Mouse (Mus musculus): ENCODE results near the gene Mcfd2.
"Not testable (repeated sequence)": the region's sequence is repeated elsewhere in the genome, so short reads cannot be mapped to it uniquely, and the experiment has no call there.

Gene Mcfd2

GRCm38 (mm10) chr17:87265792-87266186, at the start of gene Mcfd2:
Mcfd2 (minus strand) TSS chr17:87265935.
- peak; percentile 95 for DNase-seq

- peak; percentile 86 for DNase-seq
Observed at GRCm38 (mm10) chr17:87315021-87315531, 49.3 kb upstream of the Mcfd2 start.

GRCm38 (mm10) chr17:87314530-87314946, 48.8 kb upstream of the Mcfd2 start:
- no peak for DNase-seq

- no peak for DNase-seq
Observed at GRCm38 (mm10) chr17:87314121-87314520, 48.4 kb upstream of the Mcfd2 start.

GRCm38 (mm10) chr17:87312924-87313870, 47.5 kb upstream of the Mcfd2 start:
- peak; percentile 39 for DNase-seq

- DNase-seq: peak; percentile 66
Observed at GRCm38 (mm10) chr17:87312351-87312750, 46.6 kb upstream of the Mcfd2 start.

- DNase-seq: no peak
Observed at GRCm38 (mm10) chr17:87310497-87310896, 44.8 kb upstream of the Mcfd2 start.

- no peak for DNase-seq
Observed at GRCm38 (mm10) chr17:87309073-87309788, 43.5 kb upstream of the Mcfd2 start.

GRCm38 (mm10) chr17:87306746-87307145, 41.0 kb upstream of the Mcfd2 start:
- DNase-seq: no peak

GRCm38 (mm10) chr17:87305065-87305464, 39.3 kb upstream of the Mcfd2 start:
- no peak for DNase-seq

- DNase-seq: no peak
Observed at GRCm38 (mm10) chr17:87304151-87304894, 38.6 kb upstream of the Mcfd2 start.

- DNase-seq: no peak
Observed at GRCm38 (mm10) chr17:87302014-87302794, 36.5 kb upstream of the Mcfd2 start.

- not testable (repeated sequence) for DNase-seq
Observed at GRCm38 (mm10) chr17:87301607-87302006, 35.9 kb upstream of the Mcfd2 start.

- no peak for DNase-seq
Observed at GRCm38 (mm10) chr17:87300340-87300739, 34.6 kb upstream of the Mcfd2 start.

- DNase-seq: no peak
Observed at GRCm38 (mm10) chr17:87298944-87299343, 33.2 kb upstream of the Mcfd2 start.

GRCm38 (mm10) chr17:87296701-87297100, 31.0 kb upstream of the Mcfd2 start:
- DNase-seq: not testable (repeated sequence)

GRCm38 (mm10) chr17:87295738-87296137, 30.0 kb upstream of the Mcfd2 start:
- no peak for DNase-seq

GRCm38 (mm10) chr17:87293125-87293524, 27.4 kb upstream of the Mcfd2 start:
- DNase-seq: no peak

- no peak for DNase-seq
Observed at GRCm38 (mm10) chr17:87291782-87292181, 26.0 kb upstream of the Mcfd2 start.

- no peak for DNase-seq
Observed at GRCm38 (mm10) chr17:87291037-87291436, 25.3 kb upstream of the Mcfd2 start.

- DNase-seq: no peak
Observed at GRCm38 (mm10) chr17:87289367-87289766, 23.6 kb upstream of the Mcfd2 start.

GRCm38 (mm10) chr17:87288131-87288530, 22.4 kb upstream of the Mcfd2 start:
- no peak for DNase-seq

Data from retina, postnatal 1 day (tissue).